Mouse (Mus musculus): Measurements from ENCODE around the gene Ajap1.

The Ajap1 gene

DNA sequence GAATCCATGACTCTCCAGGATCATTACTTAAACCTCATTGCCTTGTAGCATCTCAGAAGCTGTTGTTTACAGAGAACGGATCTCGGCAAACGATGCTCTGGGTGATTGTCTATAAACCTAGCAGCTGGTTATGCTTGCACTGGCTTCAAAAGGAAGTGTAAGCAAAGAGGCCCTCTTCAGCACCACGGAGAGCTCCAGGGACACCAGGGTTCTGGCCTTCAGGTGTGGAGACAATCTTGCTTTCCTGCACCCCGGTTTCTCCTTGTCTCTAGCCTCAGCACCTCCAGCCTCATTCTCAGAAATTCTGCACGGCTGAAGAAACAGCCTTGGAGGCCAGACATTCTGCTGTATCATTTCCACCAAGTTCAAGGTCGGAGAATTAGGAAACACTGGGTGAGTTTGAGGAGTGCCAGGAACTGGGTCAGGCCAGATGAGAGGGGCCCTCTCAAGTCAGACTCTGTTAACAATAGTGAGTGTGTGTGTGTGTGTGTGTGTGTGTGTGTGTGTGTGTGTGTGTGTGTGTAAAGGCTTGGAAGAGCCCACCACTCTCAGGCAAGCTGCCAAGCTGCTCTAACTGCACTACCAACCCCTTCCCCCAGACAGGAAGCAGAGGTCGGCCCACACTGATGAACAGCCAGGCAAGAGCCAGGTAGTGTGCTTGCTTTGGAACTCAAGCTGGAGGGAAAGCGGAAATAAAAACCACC is 124.9 kb downstream of the Ajap1 start:
- DNase-seq (ENCODE audit: low spot score in 2 of 2), result peak in 1 of 2 experiments; percentile 23

GRCm38 (mm10) chr4:153356236-153356635 is 126.4 kb downstream of the Ajap1 start:
- no peak for DNase-seq (ENCODE audit: low spot score in 2 of 2)

- no peak for DNase-seq (ENCODE audit: low spot score in 2 of 2)
Measured at GRCm38 (mm10) chr4:153344999-153345398, 137.6 kb downstream of the Ajap1 start.

- no peak for DNase-seq (ENCODE audit: low spot score in 2 of 2)
Measured at GRCm38 (mm10) chr4:153340887-153341286, 141.7 kb downstream of the Ajap1 start.

DNA sequence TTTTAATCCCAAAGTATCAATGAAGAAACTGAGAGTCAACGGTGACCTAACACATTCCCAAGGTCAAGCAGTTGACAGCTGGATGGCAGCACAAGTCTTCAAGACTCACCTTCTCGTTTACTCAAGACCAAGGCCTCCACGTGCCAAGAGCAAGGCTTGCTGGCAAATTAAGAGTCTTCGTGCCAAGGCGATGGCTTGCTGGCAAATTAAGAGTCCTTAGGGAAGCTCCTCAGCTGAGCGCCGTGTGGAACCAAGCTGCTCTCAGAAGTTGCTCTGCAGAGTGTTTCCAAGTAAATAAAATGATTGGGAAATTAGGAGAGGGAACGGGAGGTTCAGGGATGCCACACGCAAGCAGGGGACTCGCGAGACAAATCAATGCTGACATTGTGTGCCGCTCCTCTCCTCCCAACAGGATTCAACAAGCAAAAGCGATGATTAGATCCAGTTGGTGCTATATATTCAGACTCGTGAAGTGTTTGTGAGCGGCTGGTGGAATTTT is 147.3 kb downstream of the Ajap1 start:
- DNase-seq (ENCODE audit: low spot score in 2 of 2), result no peak

DNA sequence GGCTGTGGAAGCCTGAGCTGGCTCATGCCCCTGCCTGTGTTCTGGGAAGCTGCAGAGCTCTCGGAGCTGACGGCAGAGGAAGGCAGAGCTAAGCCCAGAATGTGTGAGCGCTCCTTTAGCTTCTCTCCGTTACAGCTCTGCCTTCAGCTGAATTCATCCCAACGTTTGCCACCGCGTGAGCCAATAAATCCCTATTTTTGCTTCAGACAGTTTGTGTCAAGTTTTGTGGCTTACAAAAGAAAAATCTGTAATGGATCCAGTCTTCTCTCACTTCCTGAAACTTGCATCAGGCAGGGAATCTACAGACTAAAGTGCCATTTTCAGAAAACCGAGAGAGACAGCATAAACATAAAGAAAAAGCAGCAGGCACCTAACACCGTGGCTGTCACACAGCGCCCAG is 154.8 kb downstream of the Ajap1 start:
- DNase-seq (ENCODE audit: low spot score in 2 of 2), result no peak

Measured in spleen, postnatal 10 days (tissue).